Mouse (Mus musculus) E14TG2a.4 (cell line): ENCODE results near the gene Slc22a14.

Experiments used
- H3K27me3 ChIP-seq: 2 replicates; pipeline ENCODE4 v1.6.1; 2014; ENCODE audit warnings: low read length, control low read depth; ENCODE audit not compliant: insufficient read depth
- H3K36me3 ChIP-seq: 2 replicates; pipeline ENCODE4 v1.6.1; 2014; ENCODE audit warnings: low read length, control low read depth; ENCODE audit not compliant: insufficient read depth
- H3K4me1 ChIP-seq: replicated peaks from 2 replicates; pipeline ENCODE4 v1.6.1; 2014; ENCODE audit warnings: low read depth, low read length, control low read depth
- H3K4me3 ChIP-seq: replicated peaks from 2 replicates; pipeline ENCODE4 v1.5.1; 2014; ENCODE audit warnings: mild to moderate bottlenecking, low read length
- H3K9me3 ChIP-seq: 2 replicates; pipeline ENCODE4 v1.6.1; 2014; ENCODE audit warnings: low read length, control low read depth
- CTCF ChIP-seq: conservative IDR thresholded peaks from 2 replicates; pipeline ENCODE4 v1.5.1; 2014; ENCODE audit warnings: low read length
- NANOG ChIP-seq: IDR thresholded peaks from 2 replicates; pipeline ENCODE4 v1.6.1; 2014; ENCODE audit warnings: borderline replicate concordance, low read length, mixed read lengths
- POU5F1 ChIP-seq: IDR thresholded peaks from 2 replicates; pipeline ENCODE4 v1.6.1; 2014; ENCODE audit warnings: low read length, borderline replicate concordance

Slc22a14 gene

GRCm38 (mm10) chr9:119338350-119338749 lies 27.0 kb downstream of the Slc22a14 start:
- Histone ChIP-seq H3K36me3 (peaks cover 24% of the 10 kb centered on the region), H3K4me1 (peaks cover 40% of the 10 kb centered on the region), H3K4me3 (no peak overlapping the region), H3K27me3 (peaks cover 22% of the 10 kb centered on the region), H3K9me3 (no peaks in the 10 kb centered on the region)
- no peak for TF ChIP-seq CTCF
- TF ChIP-seq POU5F1: no peak
- TF ChIP-seq NANOG: no peak

DNA sequence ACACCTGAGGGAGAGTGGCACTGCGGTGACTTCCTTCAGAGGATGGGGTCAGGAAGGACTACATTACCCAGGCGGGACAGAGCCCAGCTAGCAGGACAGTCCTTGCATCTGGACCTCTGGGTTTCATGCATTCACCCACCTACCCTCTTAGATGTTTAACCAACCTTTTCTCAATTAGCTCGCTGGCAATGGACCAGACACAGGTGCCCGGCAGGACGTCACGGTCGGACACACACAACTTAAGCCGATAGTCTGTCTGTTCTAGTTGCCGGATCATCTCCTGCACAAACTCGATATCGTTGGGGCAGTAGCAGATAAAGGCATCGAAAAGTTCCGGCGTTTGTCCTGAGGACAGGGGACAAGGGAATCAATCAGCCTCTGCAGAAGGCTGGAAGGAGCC lies 27.5 kb downstream of the Slc22a14 start:
- peaks cover 40% of the 10 kb centered on the region for H3K4me1 ChIP-seq

DNA sequence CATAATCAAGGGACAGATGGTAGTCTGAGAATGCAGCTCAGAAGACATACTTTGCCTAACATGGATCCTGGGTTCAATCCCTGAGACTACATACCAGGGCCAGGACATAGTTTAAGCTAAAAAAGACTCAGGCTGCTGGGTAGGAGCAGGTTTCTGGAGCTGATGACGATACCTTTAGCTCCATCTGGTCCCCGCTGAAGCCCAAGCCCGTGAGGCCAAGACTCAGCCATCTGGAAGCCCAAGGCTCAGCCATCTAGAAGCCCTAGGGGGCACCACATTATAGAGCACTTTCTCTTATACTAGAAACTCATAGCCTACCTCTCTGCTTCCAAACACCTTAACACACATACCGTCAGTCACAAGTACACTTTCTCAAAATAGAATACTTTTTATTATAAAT lies 29.8 kb downstream of the Slc22a14 start:
- no peaks in the 10 kb centered on the region for H3K9me3 ChIP-seq
- H3K4me3 ChIP-seq: no peak overlapping the region
- peaks cover 26% of the 10 kb centered on the region for H3K27me3 ChIP-seq
- H3K36me3 ChIP-seq: peaks cover 12% of the 10 kb centered on the region; the same call in 1 of the 2 replicates
- no peak for TF ChIP-seq CTCF
- no peak for TF ChIP-seq NANOG
- TF ChIP-seq POU5F1: no peak
- peaks cover 30% of the 10 kb centered on the region for H3K4me1 ChIP-seq

More for the DNA sequence above, 27.5 kb downstream of the Slc22a14 start:
- TF ChIP-seq NANOG: no peak
- no peak for TF ChIP-seq POU5F1
- TF ChIP-seq CTCF: no peak
- Histone ChIP-seq H3K9me3 (no peaks in the 10 kb centered on the region), H3K27me3 (peaks cover 22% of the 10 kb centered on the region), H3K4me3 (no peak overlapping the region), H3K36me3 (peaks cover 18% of the 10 kb centered on the region)

- Histone ChIP-seq H3K9me3 (no peaks in the 10 kb centered on the region), H3K4me3 (no peak overlapping the region), H3K27me3 (peaks cover 28% of the 10 kb centered on the region), H3K4me1 (peaks cover 22% of the 10 kb centered on the region), H3K36me3 (peaks cover 12% of the 10 kb centered on the region; the same call in 1 of the 2 replicates)
- no peak for TF ChIP-seq POU5F1
- no peak for TF ChIP-seq CTCF
- no peak for TF ChIP-seq NANOG
These were observed 30.5 kb downstream of the Slc22a14 start for GRCm38 (mm10) chr9:119334834-119335233.

GRCm38 (mm10) chr9:119334324-119334723 lies 31.0 kb downstream of the Slc22a14 start:
- TF ChIP-seq CTCF (no peak), NANOG (no peak), POU5F1 (no peak)
- Histone ChIP-seq H3K4me3 (no peak overlapping the region), H3K27me3 (peaks cover 23% of the 10 kb centered on the region), H3K36me3 (peaks cover 12% of the 10 kb centered on the region; the same call in 1 of the 2 replicates), H3K4me1 (peaks cover 17% of the 10 kb centered on the region), H3K9me3 (no peaks in the 10 kb centered on the region)

- no peak overlapping the region for H3K4me3 ChIP-seq
- peaks cover 12% of the 10 kb centered on the region; the same call in 1 of the 2 replicates for H3K27me3 ChIP-seq
- H3K9me3 ChIP-seq: no peaks in the 10 kb centered on the region
- H3K36me3 ChIP-seq: no peaks in the 10 kb centered on the region
- peaks cover 11% of the 10 kb centered on the region for H3K4me1 ChIP-seq
- TF ChIP-seq CTCF: no peak
These were observed 35.0 kb downstream of the Slc22a14 start for GRCm38 (mm10) chr9:119330186-119330963.

DNA sequence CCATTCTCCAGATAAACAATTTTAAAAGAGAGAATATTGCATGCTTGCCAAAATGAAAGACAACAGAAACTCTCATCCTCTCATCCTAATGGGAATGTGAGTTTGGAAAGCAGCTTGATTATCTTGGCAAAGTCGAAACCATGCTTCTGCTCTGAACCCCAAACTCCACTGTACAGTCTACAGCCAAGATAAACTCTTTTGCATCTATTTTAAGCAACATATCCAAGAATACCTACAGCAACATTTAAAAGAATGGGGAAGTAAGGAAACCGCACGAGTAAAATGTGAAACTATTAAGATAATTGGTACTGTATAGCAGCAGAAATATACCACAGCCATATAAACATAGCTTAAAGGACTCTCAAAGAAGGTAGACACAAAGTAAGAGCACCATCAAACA lies 36.9 kb downstream of the Slc22a14 start:
- Histone ChIP-seq H3K9me3 (no peaks in the 10 kb centered on the region), H3K36me3 (no peaks in the 10 kb centered on the region), H3K27me3 (peaks cover 12% of the 10 kb centered on the region; the same call in 1 of the 2 replicates), H3K4me3 (no peak overlapping the region), H3K4me1 (peaks cover 14% of the 10 kb centered on the region)
- no peak for TF ChIP-seq POU5F1
- no peak for TF ChIP-seq NANOG
- TF ChIP-seq CTCF: no peak

- peaks cover 30% of the 10 kb centered on the region for H3K4me1 ChIP-seq
- H3K27me3 ChIP-seq: no peaks in the 10 kb centered on the region
- no peaks in the 10 kb centered on the region for H3K9me3 ChIP-seq
- TF ChIP-seq POU5F1 (no peak), CTCF (no peak), NANOG (no peak)
- peak overlapping the region; percentile 99 for H3K4me3 ChIP-seq
- peaks cover 10% of the 10 kb centered on the region for H3K36me3 ChIP-seq
These were observed 41.2 kb downstream of the Slc22a14 start for GRCm38 (mm10) chr9:119324130-119324529.
